Mouse (Mus musculus) testis, adult 2 months (tissue): ENCODE measurements at regions not wholly inside any gene's neighbourhood (a gene's known extent, or its start where the extent isn't known, plus 50 kb on each side); places are given as distances from the start of the nearest gene placed in this dataset.
"Not testable (repeated sequence)": the region's sequence is repeated elsewhere in the genome, so short reads cannot be mapped to it uniquely, and the experiment has no call there.

Experiments used
- H3K27ac ChIP-seq: fragments of 200-500 bp; 2 replicates; pipeline ENCODE4 v1.5.1; 2012; ENCODE audit warnings: low read depth, low read length; ENCODE audit not compliant: control insufficient read depth, insufficient read depth
- H3K27me3 ChIP-seq: fragments of 200-500 bp; 2 replicates; pipeline ENCODE4 v1.6.1; 2012; ENCODE audit warnings: mild to moderate bottlenecking, low read length, moderate library complexity; ENCODE audit not compliant: control insufficient read depth, insufficient read depth
- H3K36me3 ChIP-seq: fragments of 200-500 bp; 2 replicates; pipeline ENCODE4 v1.6.1; 2012; ENCODE audit warnings: mild to moderate bottlenecking, low read length; ENCODE audit not compliant: control insufficient read depth, insufficient read depth
- H3K4me1 ChIP-seq: fragments of 200-500 bp; 2 replicates; pipeline ENCODE4 v1.6.1; 2012; ENCODE audit warnings: low read length; ENCODE audit not compliant: control insufficient read depth, insufficient read depth
- H3K4me3 ChIP-seq: fragments of 200-500 bp; 2 replicates; pipeline ENCODE4 v1.5.1; 2012; ENCODE audit warnings: low read depth, mild to moderate bottlenecking, low read length, moderate library complexity, mixed read lengths; ENCODE audit not compliant: control insufficient read depth
- CTCF ChIP-seq: fragments of 200-500 bp; IDR thresholded peaks from 2 replicates; pipeline ENCODE4 v1.5.1; 2012; ENCODE audit warnings: low read depth, mild to moderate bottlenecking, inconsistent platforms, low read length, moderate library complexity; ENCODE audit not compliant: control insufficient read depth, insufficient read depth, insufficient replicate concordance
- POLR2A ChIP-seq: fragments of 200-500 bp; IDR thresholded peaks from 2 replicates; pipeline ENCODE4 v1.6.1; 2012; ENCODE audit warnings: low read depth, mild to moderate bottlenecking, inconsistent platforms, low read length, moderate library complexity; ENCODE audit not compliant: control insufficient read depth

- no peak for TF ChIP-seq POLR2A
- no peak for TF ChIP-seq CTCF
- no peak overlapping the region for H3K27ac ChIP-seq
- peak overlapping the region; percentile 45 for H3K4me3 ChIP-seq
- H3K36me3 ChIP-seq, result no peaks in the 10 kb centered on the region
- H3K27me3 ChIP-seq, result no peaks in the 10 kb centered on the region
- no peaks in the 10 kb centered on the region for H3K4me1 ChIP-seq
Observed at GRCm38 (mm10) chr14:113838237-113838636, 523.8 kb downstream of the Tpm3-rs7 start.

GRCm38 (mm10) chr14:113847836-113848235 lies 533.4 kb downstream of the Tpm3-rs7 start:
- not testable (repeated sequence) for H3K4me1 ChIP-seq, H3K27me3 ChIP-seq, H3K36me3 ChIP-seq, H3K27ac ChIP-seq, H3K4me3 ChIP-seq

- Histone ChIP-seq H3K4me1 (no peaks in the 10 kb centered on the region), H3K36me3 (no peaks in the 10 kb centered on the region), H3K4me3 (no peak overlapping the region), H3K27me3 (no peaks in the 10 kb centered on the region), H3K27ac (no peak overlapping the region)
- TF ChIP-seq POLR2A (no peak), CTCF (no peak)
Observed at GRCm38 (mm10) chr14:113852988-113853387, 538.6 kb downstream of the Tpm3-rs7 start.

GRCm38 (mm10) chr14:113867123-113868019 lies 553.0 kb downstream of the Tpm3-rs7 start:
- H3K36me3 ChIP-seq, result no peaks in the 10 kb centered on the region
- no peak overlapping the region for H3K27ac ChIP-seq
- TF ChIP-seq CTCF, result no peak
- TF ChIP-seq POLR2A, result no peak
- H3K4me3 ChIP-seq, result no peak overlapping the region
- no peaks in the 10 kb centered on the region for H3K4me1 ChIP-seq
- no peaks in the 10 kb centered on the region for H3K27me3 ChIP-seq

- Histone ChIP-seq H3K27ac (no peak overlapping the region), H3K4me3 (no peak overlapping the region), H3K27me3 (no peaks in the 10 kb centered on the region), H3K4me1 (no peaks in the 10 kb centered on the region), H3K36me3 (no peaks in the 10 kb centered on the region)
- TF ChIP-seq POLR2A, result no peak
- TF ChIP-seq CTCF, result no peak
Observed at GRCm38 (mm10) chr14:113883581-113883980, 569.2 kb downstream of the Tpm3-rs7 start.

- Histone ChIP-seq H3K27ac (no peak overlapping the region), H3K4me3 (no peak overlapping the region), H3K36me3 (no peaks in the 10 kb centered on the region), H3K27me3 (no peaks in the 10 kb centered on the region), H3K4me1 (no peaks in the 10 kb centered on the region)
- TF ChIP-seq POLR2A, result no peak
- no peak for TF ChIP-seq CTCF
Observed at GRCm38 (mm10) chr14:113886925-113887871, 572.8 kb downstream of the Tpm3-rs7 start.

- no peaks in the 10 kb centered on the region for H3K36me3 ChIP-seq
- no peak for TF ChIP-seq POLR2A
- TF ChIP-seq CTCF, result no peak
- H3K4me1 ChIP-seq, result no peaks in the 10 kb centered on the region
- no peaks in the 10 kb centered on the region for H3K27me3 ChIP-seq
- no peak overlapping the region for H3K27ac ChIP-seq
- no peak overlapping the region for H3K4me3 ChIP-seq
Observed at GRCm38 (mm10) chr14:113930779-113931178, 616.4 kb downstream of the Tpm3-rs7 start.
